Mouse (Mus musculus) spleen, embryonic (tissue): ENCODE measurements around the gene Sox6.

Source experiments
- CTCF ChIA-PET: fragments of 350-600 bp; sonication (Branson Sonifier 250); formaldehyde crosslinking; loops from one replicate; lab custom pipeline; 2022; lab: Charles Lee

Sox6 gene

DNA sequence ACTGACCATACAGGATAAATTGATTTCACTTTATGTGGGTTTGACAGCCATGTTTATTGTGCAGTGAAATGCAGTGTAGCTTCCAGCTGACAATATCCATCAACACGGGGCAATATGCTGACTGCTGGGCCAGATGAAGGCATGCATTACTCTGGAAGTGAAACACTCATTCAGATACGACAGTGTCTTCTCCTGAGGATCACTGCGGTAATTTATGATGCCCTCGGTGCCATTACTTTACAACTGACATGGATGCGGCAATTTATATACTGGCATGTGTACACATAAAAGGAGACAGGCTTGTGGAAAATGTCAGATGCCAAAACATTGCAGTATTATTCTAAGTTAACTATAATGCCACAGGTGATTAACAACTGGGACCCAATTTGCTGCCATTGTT lies 546.9 kb downstream of the Sox6 start:
- CTCF ChIA-PET, result no interaction called here

GRCm38 (mm10) chr7:115489608-115490007 lies 549.0 kb downstream of the Sox6 start:
- CTCF ChIA-PET, result no interaction called here

- CTCF ChIA-PET, result no interaction called here
Measured at GRCm38 (mm10) chr7:115486431-115486830, 552.2 kb downstream of the Sox6 start.

- CTCF ChIA-PET, result no interaction called here
Measured at GRCm38 (mm10) chr7:115485664-115486409, 552.8 kb downstream of the Sox6 start.

DNA sequence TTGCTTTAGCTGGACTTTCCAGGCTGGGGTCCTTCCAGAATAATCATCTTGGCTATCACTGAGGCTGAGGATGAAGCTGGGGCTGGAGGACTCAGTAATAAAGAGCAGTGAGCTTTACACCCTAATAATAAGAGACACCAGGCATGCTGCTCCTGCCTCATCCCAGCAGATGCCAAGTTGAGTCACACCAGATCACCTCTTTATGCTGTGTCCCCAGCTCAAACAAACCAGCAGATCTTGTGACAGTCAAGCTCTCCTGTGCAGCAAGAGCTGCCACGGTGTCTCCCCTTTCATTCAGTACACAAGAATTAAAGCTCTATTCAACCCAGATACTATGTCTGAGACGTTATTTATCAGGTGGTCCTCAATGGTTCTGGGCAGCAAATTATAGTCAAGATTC lies 560.8 kb downstream of the Sox6 start:
- CTCF ChIA-PET, result no interaction called here

DNA sequence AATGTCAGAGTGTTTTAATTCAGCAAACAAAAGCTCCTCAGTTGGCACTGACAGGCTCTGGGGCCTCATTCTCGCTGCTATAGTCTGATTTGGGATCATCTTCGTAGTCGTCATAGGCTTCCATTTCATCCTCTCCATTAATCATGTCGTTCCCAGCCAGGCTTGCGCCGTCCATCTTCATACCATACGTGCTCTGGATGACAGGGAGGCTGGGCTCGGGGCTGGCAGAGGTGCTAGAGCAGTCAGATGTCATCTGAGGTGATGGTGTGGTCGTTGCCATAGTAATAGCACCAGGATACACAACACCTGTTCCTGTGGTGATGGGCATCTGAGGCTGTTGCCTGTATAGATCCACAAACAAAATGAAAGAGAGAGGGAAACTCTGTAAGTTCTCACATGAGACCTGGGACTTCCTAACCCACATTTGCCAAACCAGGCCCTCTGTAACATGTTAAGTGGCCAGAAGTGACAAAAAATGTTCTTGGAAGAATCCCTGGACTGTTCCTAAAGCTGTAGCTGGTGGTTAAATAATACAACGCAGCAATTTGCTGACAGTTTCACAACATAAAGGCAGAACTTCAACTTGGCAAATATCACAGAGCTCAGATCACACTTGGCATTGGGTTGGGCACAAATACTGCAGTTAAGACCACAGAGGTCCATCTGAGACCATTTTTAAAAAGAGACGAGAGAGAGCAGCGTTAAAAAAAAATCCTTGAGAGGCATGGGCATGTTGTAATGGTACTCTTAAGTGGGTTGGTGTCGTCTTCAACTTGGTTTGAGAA lies 561.5 kb downstream of the Sox6 start:
- CTCF ChIA-PET, result no interaction called here

GRCm38 (mm10) chr7:115475176-115475575 lies 563.4 kb downstream of the Sox6 start:
- CTCF ChIA-PET, result no interaction called here

DNA sequence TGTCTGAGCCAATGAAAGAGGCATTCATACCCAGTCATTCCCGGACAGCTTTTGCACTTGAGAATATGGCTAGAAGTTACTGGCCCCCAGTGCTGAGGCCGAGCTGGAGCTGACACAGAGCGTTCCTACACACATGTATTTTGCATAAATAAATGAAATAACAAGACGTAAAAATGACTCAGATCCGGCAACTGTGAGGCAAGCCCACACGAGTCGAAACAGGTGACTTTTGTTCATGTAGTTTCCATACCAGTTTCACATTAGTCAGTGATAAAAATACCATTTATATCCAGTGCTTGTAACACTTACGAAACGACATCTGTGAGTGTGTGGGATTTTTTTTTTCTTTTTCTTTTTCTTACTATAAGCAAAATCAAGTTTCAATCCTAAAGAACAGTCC lies 564.5 kb downstream of the Sox6 start:
- CTCF ChIA-PET, result interaction anchor here (0.5 kb wide), 1 partner anchor 14 kb away, joined by 3 read pairs; no protein-coding TSS in a partner anchor

GRCm38 (mm10) chr7:115472850-115473249 lies 565.7 kb downstream of the Sox6 start:
- CTCF ChIA-PET, result interaction anchor here (0.7 kb wide), 1 partner anchor 545 kb away, joined by 4 read pairs; no protein-coding TSS in a partner anchor

GRCm38 (mm10) chr7:115471521-115471920 lies 567.1 kb downstream of the Sox6 start:
- CTCF ChIA-PET, result interaction anchor here (0.8 kb wide), 1 partner anchor 127 kb away, joined by 3 read pairs; no protein-coding TSS in a partner anchor

- CTCF ChIA-PET, result no interaction called here
Measured at GRCm38 (mm10) chr7:115466811-115467210, 571.8 kb downstream of the Sox6 start.

DNA sequence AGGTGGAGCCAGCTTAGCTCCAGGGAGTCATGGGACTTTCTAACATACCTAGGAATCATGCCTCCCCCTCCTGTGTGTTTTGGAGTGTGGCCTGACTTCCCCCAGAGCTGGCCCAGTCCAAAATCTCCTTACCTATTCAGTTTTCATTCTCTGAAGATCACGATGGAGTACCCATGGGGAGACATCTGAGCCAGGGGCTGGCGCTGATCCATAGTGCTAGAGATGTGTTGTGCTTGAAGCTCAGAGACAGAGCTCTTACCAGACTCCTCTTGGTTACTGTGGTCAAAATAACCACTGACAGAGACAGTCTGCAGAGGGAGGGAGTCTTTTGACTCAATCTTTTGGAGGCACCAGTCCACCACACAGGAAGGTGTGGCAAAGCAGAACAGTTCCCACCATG lies 575.2 kb downstream of the Sox6 start:
- CTCF ChIA-PET, result no interaction called here

- CTCF ChIA-PET, result no interaction called here
Measured at GRCm38 (mm10) chr7:115462276-115462675, 576.3 kb downstream of the Sox6 start.

- CTCF ChIA-PET, result no interaction called here
Measured at GRCm38 (mm10) chr7:115454988-115455387, 583.6 kb downstream of the Sox6 start.

DNA sequence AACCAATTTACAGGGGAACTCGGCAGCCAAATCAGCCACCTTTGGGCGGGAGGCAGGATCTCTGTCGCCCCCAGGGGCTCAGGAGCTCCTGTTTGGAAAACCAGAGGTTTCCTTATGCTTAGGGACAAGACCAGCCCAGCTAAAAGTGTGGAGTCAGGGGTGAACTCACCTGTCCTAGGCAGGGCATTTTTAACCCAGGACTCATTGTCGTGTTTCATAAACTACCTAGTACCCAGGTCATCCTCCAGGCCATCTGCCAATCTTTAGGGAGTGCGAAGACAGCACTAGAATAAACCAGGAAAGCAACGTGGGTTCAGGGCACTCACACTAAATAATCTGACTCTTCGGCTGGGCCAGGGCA lies 584.9 kb downstream of the Sox6 start:
- CTCF ChIA-PET, result no interaction called here

DNA sequence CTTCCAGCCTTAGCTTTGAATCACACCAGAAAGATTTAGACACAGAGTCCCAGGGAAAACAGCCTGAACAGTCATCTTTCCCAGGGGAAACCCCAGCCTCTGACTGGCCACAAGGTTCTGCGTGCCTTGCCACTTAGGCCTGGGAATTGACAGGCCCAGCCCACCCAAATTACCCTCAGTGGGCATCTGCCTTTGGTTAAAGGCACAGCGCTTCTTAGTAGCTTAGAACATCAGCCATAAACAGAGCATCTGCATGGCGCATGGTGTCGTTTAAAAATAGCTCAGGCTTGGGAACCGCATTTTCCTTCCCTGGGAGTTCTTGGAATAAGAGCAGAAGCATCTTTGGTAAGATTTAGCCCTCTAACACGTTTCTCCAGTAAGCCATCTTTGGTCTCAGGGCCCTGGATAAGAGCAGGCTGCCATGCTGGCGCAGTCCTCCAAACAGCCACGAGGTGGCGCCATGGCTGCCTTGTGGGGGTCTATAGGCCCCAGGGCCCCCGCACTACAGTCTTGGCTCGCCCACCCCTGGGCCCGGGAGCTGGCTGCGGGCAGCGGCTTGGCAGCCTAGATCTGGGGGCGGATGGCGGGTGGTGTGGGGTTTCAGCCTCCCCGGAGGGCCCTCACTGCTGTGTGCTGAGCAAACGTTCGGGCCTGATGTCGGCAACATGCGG lies 585.4 kb downstream of the Sox6 start:
- CTCF ChIA-PET, result no interaction called here

DNA sequence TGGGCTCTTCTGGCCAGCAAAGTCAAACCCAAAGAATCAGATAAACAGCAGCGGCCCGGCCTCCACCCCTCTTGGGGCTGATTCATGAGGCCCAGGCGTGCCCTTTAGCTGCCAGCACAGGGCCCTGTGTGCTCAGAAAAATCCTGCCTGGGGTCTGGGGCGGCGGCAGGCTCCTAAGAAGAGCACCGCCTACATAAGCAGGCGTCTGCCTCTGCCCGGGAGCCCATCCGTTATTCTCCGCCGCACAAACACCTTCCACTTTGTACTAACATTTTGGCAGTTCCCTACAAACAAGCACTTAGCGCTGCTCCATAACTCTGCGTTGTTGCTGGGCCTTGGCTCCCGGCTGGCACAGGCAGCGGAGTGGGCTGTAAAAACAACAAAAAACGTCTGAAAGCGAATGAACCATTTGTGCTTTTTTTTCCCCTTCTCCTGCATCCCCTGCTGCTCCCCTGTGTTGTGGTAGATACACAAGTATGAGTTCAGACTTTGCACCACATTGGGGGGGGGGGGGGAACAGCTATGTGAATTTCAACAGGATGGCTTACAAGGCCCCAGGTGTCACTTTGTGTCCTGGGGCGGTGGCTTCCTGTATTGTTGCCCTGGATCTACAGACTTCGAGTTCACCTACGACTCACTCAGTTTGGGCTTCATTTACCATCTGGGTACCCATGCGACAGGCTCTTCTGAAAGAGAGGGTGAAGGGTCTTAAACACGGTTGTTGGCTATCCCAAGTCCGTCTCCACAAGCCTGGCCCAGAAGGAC lies 588.0 kb downstream of the Sox6 start:
- CTCF ChIA-PET, result no interaction called here

DNA sequence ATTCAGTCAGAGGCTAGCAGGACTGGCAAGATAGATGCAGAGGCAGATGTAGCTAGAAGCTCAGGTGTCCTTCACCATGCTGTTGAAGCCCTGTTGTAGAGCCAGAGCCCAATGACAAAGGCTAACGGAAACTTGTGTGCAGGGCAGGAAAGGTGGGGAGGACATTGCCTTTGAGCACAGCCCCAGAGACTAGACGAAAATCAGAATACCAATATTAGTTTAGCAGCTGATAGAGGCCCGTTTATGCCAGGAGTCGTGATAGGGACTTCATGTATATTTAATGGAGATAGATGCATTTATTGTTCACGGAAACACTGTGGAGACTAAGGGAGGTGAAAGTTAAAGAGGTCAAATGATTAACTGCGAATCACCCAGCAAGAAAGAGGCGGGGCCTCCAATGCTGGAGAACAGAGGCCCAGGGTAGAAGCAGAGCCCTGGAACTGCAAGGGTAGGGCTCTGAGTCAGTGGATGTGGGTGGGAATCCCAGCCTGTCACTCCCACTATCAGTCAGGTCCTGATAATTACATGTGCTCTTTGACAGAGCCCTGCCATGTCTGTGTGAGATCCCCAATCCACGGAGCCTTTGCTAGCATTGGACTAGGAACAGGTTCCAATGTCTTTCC lies 590.1 kb downstream of the Sox6 start:
- CTCF ChIA-PET, result no interaction called here

- CTCF ChIA-PET, result no interaction called here
Measured at GRCm38 (mm10) chr7:115447091-115447490, 591.5 kb downstream of the Sox6 start.

DNA sequence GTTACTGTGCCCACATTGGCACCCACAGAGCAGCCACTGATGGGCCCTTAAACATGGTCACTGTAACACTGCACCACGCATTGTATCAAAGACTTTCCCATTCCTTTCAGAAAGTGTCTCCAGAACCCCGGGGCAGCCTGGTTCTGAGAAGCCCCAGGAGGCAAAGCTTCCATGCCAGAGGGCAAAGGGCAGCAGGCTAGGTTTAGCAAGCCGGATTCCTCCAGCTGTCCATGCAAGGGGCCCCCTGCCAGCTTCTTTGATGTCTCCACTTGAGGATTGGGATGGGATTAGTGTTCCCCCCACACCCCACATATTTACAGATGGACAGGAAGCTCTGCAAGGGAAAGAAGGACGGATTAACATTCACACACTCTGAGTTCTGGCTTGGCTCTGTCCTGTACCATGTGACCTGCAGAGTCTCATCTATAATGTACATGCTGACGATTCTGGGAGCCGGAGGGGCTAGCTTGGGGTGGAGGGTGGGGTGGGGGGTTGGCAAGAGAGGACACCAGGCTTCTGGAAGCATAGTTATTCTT lies 592.0 kb downstream of the Sox6 start:
- CTCF ChIA-PET, result no interaction called here
